Mouse (Mus musculus): ENCODE measurements around the gene Zbtb1. TPM values are rescaled to one million over a fixed set of nuclear protein-coding genes. Genes with fewer than 3 reads are reported as not detected.

The Zbtb1 gene
- polyA plus RNA-seq (2012; rRNA removed) = 1.5 and 1.6 TPM in 2 replicates

DNA sequence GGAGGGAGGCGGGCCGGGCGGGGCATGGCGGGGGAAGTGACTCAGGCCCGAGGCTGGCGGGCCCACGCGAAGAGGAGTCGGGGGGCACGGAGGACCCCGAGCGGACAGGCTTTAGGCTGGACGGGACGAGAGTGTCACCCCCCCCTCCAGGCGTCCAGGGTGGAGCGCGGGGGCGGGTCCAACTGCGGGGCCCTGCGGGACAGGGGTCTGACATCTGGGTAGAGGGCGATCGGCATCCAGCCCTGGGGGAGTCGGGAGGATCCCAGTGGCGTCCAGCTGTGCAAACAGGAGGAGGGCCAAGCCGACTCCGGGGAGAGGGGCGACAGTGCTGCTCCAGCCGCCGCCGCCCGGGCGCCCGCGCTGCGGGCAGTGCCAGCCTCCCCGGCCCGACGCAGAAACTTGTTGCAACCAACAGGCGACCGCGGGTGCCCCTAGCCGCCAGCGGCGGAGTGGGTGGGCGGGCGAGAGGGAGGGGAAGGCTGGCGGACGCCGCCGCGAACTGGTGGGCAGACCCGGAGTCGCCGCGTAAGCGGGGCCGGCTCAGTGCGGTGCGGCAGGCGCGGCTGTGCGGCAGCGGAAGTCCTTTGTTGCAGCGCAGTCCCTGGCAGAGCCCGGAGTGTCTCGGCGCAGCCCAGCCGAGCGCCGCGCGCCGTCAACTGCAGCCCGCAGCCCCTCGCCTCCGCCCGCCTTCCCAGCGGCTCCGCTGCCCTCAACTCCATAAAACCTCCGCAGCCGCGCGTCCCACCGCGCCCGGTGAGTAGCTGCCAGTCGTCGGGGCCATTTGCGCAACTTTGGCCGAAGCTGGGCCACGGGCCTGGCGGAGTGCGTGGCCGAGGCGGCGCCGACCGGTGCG is at the start of gene Zbtb1:
Gene Zbtb1, plus strand, starts transcription at position 289 of the 853 bp plus-strand sequence.
- H3K27ac ChIP-seq (ENCODE audit: insufficient read depth, low read depth, low read length) = peak within 1 kb of the TSS; percentile 82
- H3K4me1 ChIP-seq (ENCODE audit: control insufficient read depth, insufficient read depth, low read length) = peaks cover 21% of the 10 kb centered on the region; the same call in 1 of the 2 replicates
- WGBS = under 1% methylated on average over 99 of the region's 99 CpGs
- no peaks in the 10 kb centered on the region for H3K27me3 ChIP-seq (replicated peaks; ENCODE audit: control insufficient read depth, insufficient read depth, low read length)
- H3K4me3 ChIP-seq (ENCODE audit: insufficient read depth, low read depth, low read length) = peak within 1 kb of the TSS; percentile 78
- H3K36me3 ChIP-seq (ENCODE audit: control insufficient read depth, insufficient read depth, low read length) = no peaks in the 10 kb centered on the region
- peak; percentile 87 for DNase-seq
- TF ChIP-seq CTCF (conservative IDR thresholded peaks at IDR 0.05; ENCODE audit: insufficient read depth, insufficient read length, low read depth, low read length) (no peak), POLR2A (IDR thresholded peaks at IDR 0.05; ENCODE audit: low read depth, low read length) (peak; percentile 38)

DNA sequence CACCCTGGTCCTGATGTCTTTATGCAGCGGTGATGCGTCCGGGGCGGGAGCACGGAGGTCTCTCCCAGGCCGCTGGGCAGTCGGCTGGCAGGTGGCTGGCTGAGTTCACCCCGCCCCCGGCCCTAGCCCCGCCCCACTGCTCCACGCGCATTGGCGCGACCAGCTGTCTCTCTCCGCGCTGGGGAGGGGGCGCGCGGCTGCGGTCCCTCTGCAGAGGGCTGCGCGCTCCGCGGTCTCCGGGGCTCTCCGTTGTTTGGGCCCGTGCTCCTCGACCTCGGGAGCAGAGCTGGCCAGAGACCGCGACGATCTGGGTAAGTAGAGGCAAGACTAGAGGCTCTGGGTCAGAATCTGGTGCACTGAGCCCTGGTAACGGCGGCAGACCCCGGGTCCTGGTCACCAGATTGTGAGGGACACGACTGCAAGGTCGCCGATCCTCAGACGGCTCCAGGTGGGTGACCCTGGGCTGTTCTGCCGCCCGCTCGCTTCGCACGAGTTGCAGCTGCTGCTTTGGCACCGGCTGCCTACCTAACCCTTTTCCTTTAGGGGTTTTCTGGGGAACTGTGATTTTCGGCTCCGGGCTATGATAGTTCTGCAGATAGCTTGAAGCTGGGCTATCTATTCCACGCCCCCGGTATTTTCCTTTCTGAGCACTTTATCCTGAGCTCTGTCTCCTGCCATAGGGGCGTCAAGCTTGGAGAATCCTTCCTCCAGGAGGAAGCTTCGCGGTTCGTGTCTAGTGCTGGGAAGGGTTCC is 45.2 kb upstream of the Zbtb1 start, which contains the start of gene Akap5:
Gene Akap5, plus strand, starts transcription at position 213 of the 753 bp plus-strand sequence.
- H3K4me3 ChIP-seq (ENCODE audit: insufficient read depth, low read depth, low read length) = peak within 1 kb of the TSS; percentile 36
- DNase-seq = no peak
- 18% methylated on average over 53 of the region's 53 CpGs for WGBS
- H3K27me3 ChIP-seq (replicated peaks; ENCODE audit: control insufficient read depth, insufficient read depth, low read length) = no peaks in the 10 kb centered on the region
- TF ChIP-seq POLR2A (IDR thresholded peaks at IDR 0.05; ENCODE audit: low read depth, low read length) (no peak), CTCF (conservative IDR thresholded peaks at IDR 0.05; ENCODE audit: insufficient read depth, insufficient read length, low read depth, low read length) (no peak)
- no peak within 1 kb of the TSS for H3K27ac ChIP-seq (ENCODE audit: insufficient read depth, low read depth, low read length)
- H3K4me1 ChIP-seq (ENCODE audit: control insufficient read depth, insufficient read depth, low read length) = no peaks in the 10 kb centered on the region
- H3K36me3 ChIP-seq (ENCODE audit: control insufficient read depth, insufficient read depth, low read length) = no peaks in the 10 kb centered on the region; the same call in 1 of the 2 replicates

DNA sequence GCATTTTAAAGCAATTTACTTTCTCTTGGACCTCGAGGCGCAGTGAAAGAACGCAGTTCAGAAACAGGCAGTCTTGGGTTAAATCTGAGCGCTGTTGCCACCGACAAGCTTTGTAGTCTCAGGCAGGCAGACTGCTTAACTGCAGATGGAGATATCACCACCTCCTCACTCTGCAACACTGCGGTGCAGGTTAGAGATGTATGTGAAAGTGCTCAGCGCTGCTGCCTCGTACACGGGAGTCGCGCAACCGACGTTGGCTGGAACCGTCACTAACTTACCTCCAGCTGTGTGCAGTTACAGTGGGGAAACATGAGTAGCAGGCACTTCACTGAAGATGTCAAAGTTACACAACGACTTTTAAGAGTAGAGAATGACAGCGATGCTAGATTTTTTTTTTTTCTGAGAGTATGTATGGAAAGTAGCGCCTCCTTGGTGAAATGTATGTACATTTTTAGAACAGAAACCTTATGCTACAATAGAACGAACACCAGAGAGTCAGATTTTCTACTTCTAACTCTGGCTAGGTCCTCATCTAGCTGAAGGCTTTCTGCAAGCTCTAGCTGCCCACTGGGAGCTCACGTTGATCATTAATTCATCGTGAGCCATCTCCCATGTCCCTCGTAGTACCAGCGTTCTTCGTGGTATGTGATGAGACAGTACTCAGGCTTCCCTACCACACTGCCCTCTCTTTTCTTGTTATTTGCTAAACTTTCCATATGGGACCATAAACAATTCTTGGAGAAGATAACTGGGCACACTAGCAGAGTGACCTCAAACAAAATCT is 43.4 kb upstream of the Zbtb1 start:
- Histone ChIP-seq H3K27me3 (replicated peaks; ENCODE audit: control insufficient read depth, insufficient read depth, low read length) (no peaks in the 10 kb centered on the region), H3K36me3 (ENCODE audit: control insufficient read depth, insufficient read depth, low read length) (no peaks in the 10 kb centered on the region; the same call in 1 of the 2 replicates), H3K4me3 (ENCODE audit: insufficient read depth, low read depth, low read length) (no peak overlapping the region), H3K27ac (ENCODE audit: insufficient read depth, low read depth, low read length) (no peak overlapping the region), H3K4me1 (ENCODE audit: control insufficient read depth, insufficient read depth, low read length) (no peaks in the 10 kb centered on the region)
- DNase-seq = no peak
- 89% methylated on average over 23 of the region's 23 CpGs for WGBS
- TF ChIP-seq CTCF (conservative IDR thresholded peaks at IDR 0.05; ENCODE audit: insufficient read depth, insufficient read length, low read depth, low read length) (no peak), POLR2A (IDR thresholded peaks at IDR 0.05; ENCODE audit: low read depth, low read length) (no peak)

DNA sequence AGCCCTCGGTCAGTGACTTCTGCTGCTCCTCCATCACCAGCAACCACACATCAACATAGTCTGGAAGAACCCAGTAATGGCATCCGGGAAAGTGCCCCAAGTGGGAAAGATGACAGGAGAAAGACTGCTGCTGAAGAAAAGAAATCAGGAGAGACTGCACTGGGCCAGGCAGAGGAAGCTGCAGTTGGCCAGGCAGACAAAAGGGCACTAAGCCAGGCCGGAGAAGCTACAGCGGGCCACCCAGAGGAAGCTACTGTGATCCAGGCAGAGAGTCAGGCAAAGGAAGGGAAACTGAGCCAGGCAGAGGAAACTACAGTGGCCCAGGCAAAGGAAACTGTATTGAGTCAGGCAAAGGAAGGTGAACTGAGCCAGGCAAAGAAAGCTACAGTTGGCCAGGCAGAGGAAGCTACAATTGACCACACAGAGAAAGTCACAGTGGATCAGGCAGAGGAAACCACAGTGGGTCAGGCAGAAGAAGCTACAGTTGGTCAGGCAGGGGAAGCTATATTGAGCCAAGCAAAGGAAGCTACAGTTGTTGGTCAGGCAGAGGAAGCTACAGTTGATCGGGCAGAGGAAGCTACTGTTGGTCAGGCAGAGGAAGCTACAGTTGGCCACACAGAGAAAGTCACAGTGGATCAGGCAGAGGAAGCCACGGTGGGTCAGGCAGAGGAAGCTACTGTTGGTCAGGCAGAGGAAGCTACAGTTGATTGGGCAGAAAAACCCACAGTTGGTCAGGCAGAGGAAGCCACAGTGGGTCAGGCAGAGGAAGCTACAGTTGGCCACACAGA is 41.3 kb upstream of the Zbtb1 start:
- H3K4me3 ChIP-seq (ENCODE audit: insufficient read depth, low read depth, low read length) = no peak overlapping the region
- WGBS = 80% methylated on average over 6 of the region's 6 CpGs
- TF ChIP-seq POLR2A (IDR thresholded peaks at IDR 0.05; ENCODE audit: low read depth, low read length) = no peak
- no peak for TF ChIP-seq CTCF (conservative IDR thresholded peaks at IDR 0.05; ENCODE audit: insufficient read depth, insufficient read length, low read depth, low read length)

DNA sequence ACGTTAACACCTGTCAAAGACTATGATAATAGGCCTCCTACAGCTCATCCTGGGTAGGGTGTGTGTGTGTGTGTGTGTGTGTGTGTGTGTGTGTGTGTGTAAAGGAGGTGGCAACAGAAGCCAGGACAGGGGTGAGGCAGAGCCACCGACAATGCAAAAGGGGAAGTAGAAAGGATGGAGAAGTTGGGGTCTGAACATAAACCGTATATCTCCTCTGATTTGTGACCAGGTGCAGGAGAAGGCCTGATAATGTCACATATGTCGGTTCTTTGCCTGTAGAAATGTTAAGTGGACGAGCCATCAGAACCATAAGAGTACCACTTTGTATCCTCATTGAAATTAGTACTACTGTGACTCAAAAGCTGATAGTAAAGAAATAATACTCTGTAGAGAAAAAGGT is 36.4 kb upstream of the Zbtb1 start:
- no peak overlapping the region for H3K27ac ChIP-seq (ENCODE audit: insufficient read depth, low read depth, low read length)
- H3K4me1 ChIP-seq (ENCODE audit: control insufficient read depth, insufficient read depth, low read length) = no peaks in the 10 kb centered on the region
- no peak overlapping the region for H3K4me3 ChIP-seq (ENCODE audit: insufficient read depth, low read depth, low read length)
- no peaks in the 10 kb centered on the region for H3K27me3 ChIP-seq (replicated peaks; ENCODE audit: control insufficient read depth, insufficient read depth, low read length)
- 94% methylated on average over 5 of the region's 5 CpGs for WGBS
- TF ChIP-seq CTCF (conservative IDR thresholded peaks at IDR 0.05; ENCODE audit: insufficient read depth, insufficient read length, low read depth, low read length) (no peak), POLR2A (IDR thresholded peaks at IDR 0.05; ENCODE audit: low read depth, low read length) (no peak)
- DNase-seq = no peak
- no peaks in the 10 kb centered on the region for H3K36me3 ChIP-seq (ENCODE audit: control insufficient read depth, insufficient read depth, low read length)

More for the DNA sequence above, 41.3 kb upstream of the Zbtb1 start:
- Histone ChIP-seq H3K27ac (ENCODE audit: insufficient read depth, low read depth, low read length) (no peak overlapping the region), H3K27me3 (replicated peaks; ENCODE audit: control insufficient read depth, insufficient read depth, low read length) (no peaks in the 10 kb centered on the region), H3K4me1 (ENCODE audit: control insufficient read depth, insufficient read depth, low read length) (no peaks in the 10 kb centered on the region), H3K36me3 (ENCODE audit: control insufficient read depth, insufficient read depth, low read length) (no peaks in the 10 kb centered on the region)
- no peak for DNase-seq

DNA sequence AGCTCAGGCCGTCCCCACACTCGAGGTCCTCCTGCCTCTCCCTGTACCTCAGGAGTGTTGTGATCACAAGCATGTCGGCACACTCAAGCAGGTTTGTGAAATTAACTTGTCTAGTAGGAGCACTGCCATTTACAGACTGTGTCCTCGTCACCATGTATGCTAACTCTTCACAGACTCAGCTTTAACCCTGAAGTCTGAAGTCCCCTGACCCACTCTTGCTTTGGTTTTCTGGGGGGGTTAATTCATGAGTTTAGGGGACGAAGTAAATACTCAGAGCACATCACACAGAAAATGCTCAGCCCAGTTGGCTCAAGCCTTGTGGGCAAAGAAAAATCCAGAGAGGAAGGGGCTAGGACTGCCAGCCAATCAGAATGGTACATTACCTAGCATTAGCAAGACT is 34.4 kb upstream of the Zbtb1 start:
- WGBS = 75% methylated on average over 5 of the region's 5 CpGs
- Histone ChIP-seq H3K4me1 (ENCODE audit: control insufficient read depth, insufficient read depth, low read length) (no peaks in the 10 kb centered on the region), H3K27ac (ENCODE audit: insufficient read depth, low read depth, low read length) (no peak overlapping the region), H3K36me3 (ENCODE audit: control insufficient read depth, insufficient read depth, low read length) (no peaks in the 10 kb centered on the region), H3K27me3 (replicated peaks; ENCODE audit: control insufficient read depth, insufficient read depth, low read length) (no peaks in the 10 kb centered on the region), H3K4me3 (ENCODE audit: insufficient read depth, low read depth, low read length) (no peak overlapping the region)
- TF ChIP-seq POLR2A (IDR thresholded peaks at IDR 0.05; ENCODE audit: low read depth, low read length) = no peak
- TF ChIP-seq CTCF (conservative IDR thresholded peaks at IDR 0.05; ENCODE audit: insufficient read depth, insufficient read length, low read depth, low read length) = no peak
- DNase-seq = no peak

Data from kidney, adult 2 months (tissue).